Mouse (Mus musculus) B cell, adult 67 days (primary cell): ENCODE results near the gene Gm7971. TPM values are rescaled to one million over a fixed set of nuclear protein-coding genes. Genes with fewer than 3 reads are reported as not detected.

Experiments used
- total RNA-seq, 2 experiments: library from RNA; stranded (reverse); gene quantifications; 4 replicates each; pipeline ENCODE4 v1.2.4; 2023

The Gm7971 gene
- not detected for total RNA-seq

DNA sequence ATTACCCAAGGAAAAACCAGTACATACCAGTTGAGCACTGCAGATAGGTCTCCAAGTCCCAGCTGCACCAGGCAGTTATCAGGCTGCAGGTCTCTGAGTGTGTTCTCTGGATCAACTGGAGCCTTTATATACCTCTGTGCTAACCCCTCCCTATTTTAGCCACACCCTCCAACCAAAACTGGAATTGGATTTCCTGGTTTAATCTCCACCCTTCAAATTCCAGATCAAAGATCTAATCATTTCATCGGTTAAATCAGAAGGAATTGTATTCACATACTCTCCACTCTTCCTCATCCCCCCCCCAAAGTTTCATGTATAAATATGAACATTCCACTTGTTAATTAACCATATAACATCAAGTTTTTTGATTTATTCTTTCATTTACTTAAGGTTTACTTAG is at the start of gene Gm7971:
Gm7971 (minus strand) TSS at position 101 of the 400 bp plus-strand sequence.

Other genes starting within 250 kb of the Gm7971 start
- gene D5Ertd577e, start 138.1 kb downstream of the Gm7971 start, total RNA-seq, result not detected
- not detected for gene Gm3286, start 84.1 kb downstream of the Gm7971 start, total RNA-seq
- not detected for gene Gm7978, start 141.3 kb upstream of the Gm7971 start, total RNA-seq
- gene Gm7982, start 147.1 kb upstream of the Gm7971 start, total RNA-seq, result not detected
- not detected for gene E330014E10Rik, start 181.1 kb upstream of the Gm7971 start, total RNA-seq